Mouse (Mus musculus) MEL (cell line): ENCODE results near the gene Plb1. TPM values are rescaled to one million over a fixed set of nuclear protein-coding genes. Genes with fewer than 3 reads are reported as not detected.

Experiments
- DNase-seq: peaks from one replicate; pipeline ENCODE4 v3.0.0; 2011; ENCODE audit warnings: low read depth, low spot score
- H3K27ac ChIP-seq: 2 replicates; pipeline ENCODE4 v1.5.1; 2012; ENCODE audit warnings: low read depth, mild to moderate bottlenecking, control low read depth, low read length, moderate library complexity; ENCODE audit not compliant: control insufficient read depth
- H3K27me3 ChIP-seq, 2 experiments: fragments of 150-350 bp in 1 of 2; sonication (generic) in 1 of 2; 2 replicates each; pipeline ENCODE4 v1.6.1; 2012; ENCODE audit warnings: low read length in 2 of 2, mild to moderate bottlenecking in 2 of 2, improper control_type of control experiment in 1 of 2, moderate library complexity in 1 of 2; ENCODE audit not compliant: insufficient read depth in 2 of 2, control insufficient read depth in 1 of 2
- H3K36me3 ChIP-seq, 2 experiments: 2 replicates each; pipeline ENCODE4 v1.6.1; 2012 to 2014; ENCODE audit warnings: low read length in 2 of 2, improper control_type of control experiment in 1 of 2, inconsistent platforms in 1 of 2, mild to moderate bottlenecking in 1 of 2; ENCODE audit not compliant: insufficient read depth in 2 of 2, control insufficient read depth in 1 of 2
- H3K4me1 ChIP-seq, 2 experiments: fragments of 150-350 bp in 1 of 2; sonication (generic) in 1 of 2; 2 replicates each; pipeline ENCODE4 v1.6.1; 2012; ENCODE audit warnings: low read length in 2 of 2, improper control_type of control experiment in 1 of 2, mild to moderate bottlenecking in 1 of 2; ENCODE audit not compliant: insufficient read depth in 2 of 2, control insufficient read depth in 1 of 2
- H3K4me3 ChIP-seq, 2 experiments: fragments of 150-350 bp in 1 of 2; sonication (generic) in 1 of 2; 2 replicates each; pipeline ENCODE4 v1.5.1; 2012; ENCODE audit warnings: low read depth in 2 of 2, low read length in 2 of 2, mild to moderate bottlenecking in 2 of 2, moderate library complexity in 2 of 2, control low read depth in 1 of 2, improper control_type of control experiment in 1 of 2; ENCODE audit not compliant: control insufficient read depth in 1 of 2, insufficient read depth in 1 of 2
- H3K79me2 ChIP-seq: 2 replicates; pipeline ENCODE4 v1.6.1; 2012; ENCODE audit warnings: mild to moderate bottlenecking, low read length, moderate library complexity; ENCODE audit not compliant: control insufficient read depth, poor library complexity, insufficient read depth
- H3K9ac ChIP-seq: 2 replicates; pipeline ENCODE4 v1.6.1; 2012; ENCODE audit warnings: low read depth, mild to moderate bottlenecking, control low read depth, low read length, moderate library complexity; ENCODE audit not compliant: control insufficient read depth, poor library complexity, severe bottlenecking
- H3K9me3 ChIP-seq: fragments of 150-350 bp; sonication (generic); replicated peaks from 2 replicates; pipeline ENCODE4 v1.6.1; 2012; ENCODE audit warnings: mild to moderate bottlenecking, low read length, improper control_type of control experiment, moderate library complexity; ENCODE audit not compliant: insufficient read depth
- CTCF ChIP-seq, 3 experiments: IDR thresholded peaks in 2 of 3; conservative IDR thresholded peaks in 1 of 3; 2 replicates each; pipeline ENCODE4 v1.5.1; 2011 to 2012; ENCODE audit warnings: low read length in 3 of 3, low read depth in 2 of 3, mild to moderate bottlenecking in 2 of 3, improper control_type of control experiment in 1 of 3, inconsistent platforms in 1 of 3, mixed read lengths in 1 of 3, moderate library complexity in 1 of 3; ENCODE audit not compliant: control insufficient read depth in 1 of 3, insufficient read depth in 1 of 3, poor library complexity in 1 of 3, severe bottlenecking in 1 of 3
- EP300 ChIP-seq, 2 experiments: IDR thresholded peaks; 2 replicates each; pipeline ENCODE4 v1.6.1; 2011; ENCODE audit warnings: improper control_type of control experiment in 2 of 2, low read length in 2 of 2, low read depth in 1 of 2, mild to moderate bottlenecking in 1 of 2
- ETS1 ChIP-seq: IDR thresholded peaks from 2 replicates; pipeline ENCODE4 v1.6.1; 2012; ENCODE audit warnings: low read depth, mild to moderate bottlenecking, inconsistent platforms, low read length, improper control_type of control experiment, moderate library complexity
- GATA1 ChIP-seq: IDR thresholded peaks from 2 replicates; pipeline ENCODE4 v1.6.1; 2011; ENCODE audit warnings: low read depth, low read length, improper control_type of control experiment
- HCFC1 ChIP-seq: IDR thresholded peaks from 2 replicates; pipeline ENCODE4 v1.6.1; 2012; ENCODE audit warnings: low read depth, mild to moderate bottlenecking, inconsistent platforms, low read length, improper control_type of control experiment, moderate library complexity
- KAT2A ChIP-seq: conservative IDR thresholded peaks from 2 replicates; pipeline ENCODE4 v1.6.1; 2012; ENCODE audit warnings: low read depth, low read length, improper control_type of control experiment, inconsistent platforms
- MAFK ChIP-seq: IDR thresholded peaks from 2 replicates; pipeline ENCODE4 v1.6.1; 2011; ENCODE audit warnings: low read depth, mild to moderate bottlenecking, low read length, improper control_type of control experiment, borderline replicate concordance
- MAZ ChIP-seq: IDR thresholded peaks from 2 replicates; pipeline ENCODE4 v1.6.1; 2012; ENCODE audit warnings: low read depth, mild to moderate bottlenecking, inconsistent platforms, low read length, improper control_type of control experiment
- NELFE ChIP-seq: IDR thresholded peaks from 2 replicates; pipeline ENCODE4 v1.6.1; 2011; ENCODE audit warnings: low read depth, low read length, improper control_type of control experiment
- NRF1 ChIP-seq: IDR thresholded peaks from 2 replicates; pipeline ENCODE4 v1.6.1; 2014; ENCODE audit warnings: low read depth, mild to moderate bottlenecking, inconsistent platforms, low read length, improper control_type of control experiment, moderate library complexity; ENCODE audit not compliant: poor library complexity, insufficient read depth, severe bottlenecking
- POLR2AphosphoS2 ChIP-seq: IDR thresholded peaks from 2 replicates; pipeline ENCODE4 v1.6.1; 2011; ENCODE audit warnings: low read length, improper control_type of control experiment
- POLR2AphosphoS5 ChIP-seq: IDR thresholded peaks from 2 replicates; pipeline ENCODE4 v1.6.1; 2012; ENCODE audit warnings: low read depth, borderline replicate concordance, mild to moderate bottlenecking, inconsistent platforms, low read length, moderate library complexity, mixed read lengths
- SIN3A ChIP-seq: IDR thresholded peaks from 2 replicates; pipeline ENCODE4 v1.6.1; 2012; ENCODE audit warnings: low read length, improper control_type of control experiment, inconsistent platforms
- SMC3 ChIP-seq: IDR thresholded peaks from 2 replicates; pipeline ENCODE4 v1.6.1; 2011; ENCODE audit warnings: low read depth, low read length, improper control_type of control experiment
- TAL1 ChIP-seq: IDR thresholded peaks from 2 replicates; pipeline ENCODE4 v1.6.1; 2012; ENCODE audit warnings: mild to moderate bottlenecking, inconsistent platforms, low read length, moderate library complexity, mixed read lengths
- UBTF ChIP-seq: IDR thresholded peaks from 2 replicates; pipeline ENCODE4 v1.6.1; 2012; ENCODE audit warnings: low read depth, mild to moderate bottlenecking, inconsistent platforms, low read length, improper control_type of control experiment, moderate library complexity, borderline replicate concordance; ENCODE audit not compliant: insufficient read depth
- USF2 ChIP-seq, 2 experiments: IDR thresholded peaks; 2 replicates each; pipeline ENCODE4 v1.6.1; 2011 to 2012; ENCODE audit warnings: improper control_type of control experiment in 2 of 2, low read length in 2 of 2, borderline replicate concordance in 1 of 2, inconsistent platforms in 1 of 2, low read depth in 1 of 2, mild to moderate bottlenecking in 1 of 2; ENCODE audit not compliant: insufficient read depth in 1 of 2
- ZC3H11A ChIP-seq: IDR thresholded peaks from 2 replicates; pipeline ENCODE4 v1.6.1; 2012; ENCODE audit warnings: low read depth, mild to moderate bottlenecking, inconsistent platforms, low read length, improper control_type of control experiment
- ZNF384 ChIP-seq: IDR thresholded peaks from 2 replicates; pipeline ENCODE4 v1.6.1; 2012; ENCODE audit warnings: low read depth, mild to moderate bottlenecking, inconsistent platforms, low read length, improper control_type of control experiment
- polyA plus RNA-seq, 2 experiments: library from polyadenylated mRNA; stranded (reverse) in 1 of 2; unstranded in 1 of 2; fragments of >175 nt in 1 of 2; fragments of >200 nt in 1 of 2; gene quantifications; 2 replicates each; pipeline versions ENCODE4 v1.2.1 to v1.2.4; 2012; ENCODE audit warnings: low replicate concordance in 2 of 2, low read depth in 1 of 2; ENCODE audit not compliant: insufficient read length in 2 of 2, insufficient read depth in 1 of 2, missing spikeins in 1 of 2
- total RNA-seq: library from RNA; depleted of rRNA; stranded (reverse); fragments of 300-350 nt; gene quantifications from 2 replicates; pipeline ENCODE4 v1.2.3, GENCODE M21; 2012

The Plb1 gene
- total and polyA plus RNA-seq, 3 experiments: not detected

GRCm38 (mm10) chr5:32262534-32262933 is 30.0 kb downstream of the Plb1 start:
- no peak for DNase-seq
- TF ChIP-seq UBTF (no peak), MAFK (no peak), SIN3A (no peak), ZNF384 (no peak), HCFC1 (no peak), ZC3H11A (no peak), USF2 (IDR thresholded peaks at IDR 0.05; ENCODE audit: borderline replicate concordance in 1 of 2, insufficient read depth in 1 of 2, low read depth in 1 of 2, low read length in 2 of 2) (no peak), TAL1 (no peak), GATA1 (no peak), CTCF (IDR thresholded peaks at IDR 0.05 in 2 of 3, conservative IDR thresholded peaks at IDR 0.05 in 1 of 3; ENCODE audit: control insufficient read depth in 1 of 3, insufficient read depth in 1 of 3, low read depth in 2 of 3, low read length in 3 of 3, poor library complexity in 1 of 3, severe bottlenecking in 1 of 3) (no peak), MAZ (no peak), NRF1 (no peak), EP300 (IDR thresholded peaks at IDR 0.05; ENCODE audit: low read depth in 1 of 2, low read length in 2 of 2) (no peak), POLR2AphosphoS2 (no peak), ETS1 (no peak), POLR2AphosphoS5 (no peak), NELFE (no peak), SMC3 (no peak)
- H3K79me2 ChIP-seq: no peaks in the 10 kb centered on the region
- H3K4me1 ChIP-seq: peaks cover 0 to 3% of the 10 kb centered on the region in 2 experiments; a peak in 2 of 4 replicates
- H3K9ac ChIP-seq: no peak overlapping the region
- H3K27ac ChIP-seq: no peak overlapping the region
- H3K36me3 ChIP-seq: no peaks in the 10 kb centered on the region
- H3K4me3 ChIP-seq: no peak overlapping the region
- peaks cover 17 to 18% of the 10 kb centered on the region in 2 experiments for H3K27me3 ChIP-seq
- no peaks in the 10 kb centered on the region for H3K9me3 ChIP-seq

- H3K27me3 ChIP-seq: peaks cover 12 to 14% of the 10 kb centered on the region in 2 experiments
- H3K36me3 ChIP-seq: no peaks in the 10 kb centered on the region
- H3K9me3 ChIP-seq: no peaks in the 10 kb centered on the region
- DNase-seq: no peak
- no peaks in the 10 kb centered on the region for H3K79me2 ChIP-seq
- no peak overlapping the region for H3K27ac ChIP-seq
- no peak overlapping the region for H3K4me3 ChIP-seq
- no peak for TF ChIP-seq KAT2A
- no peaks in the 10 kb centered on the region for H3K4me1 ChIP-seq
- no peak overlapping the region for H3K9ac ChIP-seq
These were observed 40.0 kb downstream of the Plb1 start for GRCm38 (mm10) chr5:32272502-32272901.
